Mouse (Mus musculus): ENCODE data around the gene Zic1. TPM values are rescaled to one million over a fixed set of nuclear protein-coding genes. Genes with fewer than 3 reads are reported as not detected.

Gene Zic1
- total and polyA plus RNA-seq, 3 experiments, result 0.08 TPM; not detected in 2

GRCm38 (mm10) chr9:91358851-91359687 is 6.5 kb downstream of the Zic1 start:
- Histone ChIP-seq H3K9ac (ENCODE audit: low read depth, low read length) (no peak overlapping the region), H3K27ac (no peak overlapping the region), H3K4me3 (no peak overlapping the region), H3K79me2 (replicated peaks; ENCODE audit: control insufficient read depth, insufficient read depth, low read length) (no peaks in the 10 kb centered on the region), H3K27me3 (ENCODE audit: control insufficient read depth, insufficient read depth, low read length) (peaks cover 28% of the 10 kb centered on the region), H3K36me3 (ENCODE audit: control insufficient read depth, insufficient read depth, low read length) (no peaks in the 10 kb centered on the region), H3K4me1 (ENCODE audit: control insufficient read depth, insufficient read depth, low read length) (no peaks in the 10 kb centered on the region)
- intact Hi-C loops (cut with DNase I), result no loop called here
- TF ChIP-seq EP300 (IDR thresholded peaks at IDR 0.05; ENCODE audit: insufficient read depth, low read depth, low read length), result no peak
- no peak for TF ChIP-seq POLR2A (IDR thresholded peaks at IDR 0.05; ENCODE audit: insufficient read depth, low read depth, low read length)
- TF ChIP-seq CTCF (IDR thresholded peaks at IDR 0.05), result no peak
- WGBS, result 18% methylated on average over 10 of the region's 10 CpGs
- DNase-seq, result no peak

GRCm38 (mm10) chr9:91357321-91357720 is 8.3 kb downstream of the Zic1 start:
- Histone ChIP-seq H3K4me1 (ENCODE audit: control insufficient read depth, insufficient read depth, low read length) (no peaks in the 10 kb centered on the region), H3K27me3 (ENCODE audit: control insufficient read depth, insufficient read depth, low read length) (peaks cover 24% of the 10 kb centered on the region), H3K36me3 (ENCODE audit: control insufficient read depth, insufficient read depth, low read length) (no peaks in the 10 kb centered on the region), H3K9ac (ENCODE audit: low read depth, low read length) (no peak overlapping the region), H3K79me2 (replicated peaks; ENCODE audit: control insufficient read depth, insufficient read depth, low read length) (no peaks in the 10 kb centered on the region), H3K27ac (no peak overlapping the region), H3K4me3 (no peak overlapping the region)
- DNase-seq, result no peak
- intact Hi-C loops (cut with DNase I), result no loop called here
- WGBS, result 15% methylated on average over 3 of the region's 3 CpGs
- TF ChIP-seq EP300 (IDR thresholded peaks at IDR 0.05; ENCODE audit: insufficient read depth, low read depth, low read length) (no peak), CTCF (IDR thresholded peaks at IDR 0.05) (no peak), POLR2A (IDR thresholded peaks at IDR 0.05; ENCODE audit: insufficient read depth, low read depth, low read length) (no peak)

DNA sequence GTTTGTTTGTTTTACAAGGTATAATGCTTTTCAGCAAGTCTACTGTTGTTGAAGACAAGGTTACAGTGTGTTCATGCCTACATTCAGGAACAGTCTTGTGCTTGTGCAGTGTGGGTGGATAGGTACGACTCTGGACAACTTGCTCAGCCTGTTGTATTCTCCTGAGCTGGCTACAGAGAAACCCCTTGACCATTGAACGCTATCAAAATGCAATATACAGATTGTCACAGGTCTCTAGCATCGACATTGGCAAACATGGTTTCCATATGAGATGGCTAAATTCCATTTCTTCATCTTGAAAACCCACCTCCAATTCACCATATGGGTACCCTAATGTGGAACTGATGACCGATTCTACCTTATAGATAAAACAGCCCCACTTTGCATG is 9.3 kb downstream of the Zic1 start:
- Histone ChIP-seq H3K27me3 (ENCODE audit: control insufficient read depth, insufficient read depth, low read length) (peaks cover 19% of the 10 kb centered on the region), H3K4me1 (ENCODE audit: control insufficient read depth, insufficient read depth, low read length) (no peaks in the 10 kb centered on the region), H3K79me2 (replicated peaks; ENCODE audit: control insufficient read depth, insufficient read depth, low read length) (no peaks in the 10 kb centered on the region), H3K36me3 (ENCODE audit: control insufficient read depth, insufficient read depth, low read length) (no peaks in the 10 kb centered on the region), H3K9ac (ENCODE audit: low read depth, low read length) (no peak overlapping the region), H3K4me3 (no peak overlapping the region), H3K27ac (no peak overlapping the region)
- DNase-seq, result no peak
- TF ChIP-seq POLR2A (IDR thresholded peaks at IDR 0.05; ENCODE audit: insufficient read depth, low read depth, low read length) (no peak), EP300 (IDR thresholded peaks at IDR 0.05; ENCODE audit: insufficient read depth, low read depth, low read length) (no peak), CTCF (IDR thresholded peaks at IDR 0.05) (no peak)
- 17% methylated on average over 4 of the region's 4 CpGs for WGBS
- intact Hi-C loops (cut with DNase I), result no loop called here

- Histone ChIP-seq H3K4me3 (no peak overlapping the region), H3K27ac (no peak overlapping the region), H3K27me3 (ENCODE audit: control insufficient read depth, insufficient read depth, low read length) (peaks cover 23% of the 10 kb centered on the region), H3K79me2 (replicated peaks; ENCODE audit: control insufficient read depth, insufficient read depth, low read length) (no peaks in the 10 kb centered on the region), H3K36me3 (ENCODE audit: control insufficient read depth, insufficient read depth, low read length) (no peaks in the 10 kb centered on the region), H3K9ac (ENCODE audit: low read depth, low read length) (no peak overlapping the region), H3K4me1 (ENCODE audit: control insufficient read depth, insufficient read depth, low read length) (no peaks in the 10 kb centered on the region)
- DNase-seq, result no peak
- TF ChIP-seq CTCF (IDR thresholded peaks at IDR 0.05) (no peak), POLR2A (IDR thresholded peaks at IDR 0.05; ENCODE audit: insufficient read depth, low read depth, low read length) (no peak)
- intact Hi-C loops (cut with DNase I), result no loop called here
- under 1% methylated on average over 33 of the region's 35 CpGs for WGBS
Measured at GRCm38 (mm10) chr9:91355629-91356352, 9.8 kb downstream of the Zic1 start.

GRCm38 (mm10) chr9:91355270-91355589 is 10.4 kb downstream of the Zic1 start:
- intact Hi-C loops (cut with DNase I), result no loop called here
- TF ChIP-seq POLR2A (IDR thresholded peaks at IDR 0.05; ENCODE audit: insufficient read depth, low read depth, low read length) (no peak), EP300 (IDR thresholded peaks at IDR 0.05; ENCODE audit: insufficient read depth, low read depth, low read length) (no peak), CTCF (IDR thresholded peaks at IDR 0.05) (no peak)
- no peak for DNase-seq

More at GRCm38 (mm10) chr9:91355270-91355589, 10.4 kb downstream of the Zic1 start:
- Histone ChIP-seq H3K27ac (no peak overlapping the region), H3K79me2 (replicated peaks; ENCODE audit: control insufficient read depth, insufficient read depth, low read length) (no peaks in the 10 kb centered on the region), H3K4me3 (no peak overlapping the region), H3K36me3 (ENCODE audit: control insufficient read depth, insufficient read depth, low read length) (no peaks in the 10 kb centered on the region), H3K4me1 (ENCODE audit: control insufficient read depth, insufficient read depth, low read length) (no peaks in the 10 kb centered on the region), H3K27me3 (ENCODE audit: control insufficient read depth, insufficient read depth, low read length) (peaks cover 24% of the 10 kb centered on the region), H3K9ac (ENCODE audit: low read depth, low read length) (no peak overlapping the region)
- 3% methylated on average over 7 of the region's 7 CpGs for WGBS
